Mouse (Mus musculus) retina, adult 2 months (tissue): Measurements from ENCODE around the gene 1700017B05Rik.
"Not testable (repeated sequence)": the region's sequence is repeated elsewhere in the genome, so short reads cannot be mapped to it uniquely, and the experiment has no call there.

Experiments
- DNase-seq: peaks from one replicate; pipeline ENCODE4 v3.0.0-alpha.2; 2012; ENCODE audit warnings: low read depth, low spot score

Gene 1700017B05Rik

DNA sequence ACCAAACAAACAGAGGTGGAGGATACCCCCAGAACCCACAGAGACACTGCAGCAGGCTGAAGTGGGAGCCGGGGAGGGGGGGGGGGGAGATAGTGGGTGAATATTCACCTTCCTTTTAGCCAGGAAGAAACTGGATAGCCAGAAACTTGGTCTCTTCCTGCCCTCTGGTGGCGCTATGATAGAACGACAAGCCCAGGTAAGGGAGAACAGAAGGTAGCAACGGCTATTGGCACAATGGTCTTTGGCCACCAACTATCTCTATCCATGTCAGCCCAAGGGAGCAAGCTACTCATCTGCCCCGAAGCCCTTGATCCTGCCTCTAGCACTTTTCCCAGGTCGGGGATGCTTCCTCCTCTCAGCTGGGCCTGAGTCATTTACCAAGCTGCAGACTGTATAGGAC is 42.1 kb downstream of the 1700017B05Rik start:
- peak; percentile 41 for DNase-seq

DNA sequence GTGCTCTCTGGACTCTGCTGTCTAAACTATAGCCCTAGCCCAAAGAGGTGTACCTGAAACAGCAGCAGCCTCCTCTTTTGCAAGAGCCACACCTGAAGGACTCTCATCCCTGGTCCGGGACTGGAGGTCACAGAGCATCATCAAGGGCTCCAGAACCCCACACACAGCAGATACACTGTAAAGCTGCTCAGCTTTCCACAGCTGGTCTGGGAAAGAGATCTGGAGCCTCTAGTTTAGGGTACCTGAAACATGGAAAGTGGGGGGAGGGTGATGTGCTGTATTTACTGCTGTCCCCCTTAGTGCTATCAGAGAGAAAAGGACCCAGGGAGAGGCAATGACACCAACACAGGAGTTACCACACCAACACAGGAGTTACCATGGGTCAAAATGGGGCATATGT is 42.9 kb downstream of the 1700017B05Rik start:
- DNase-seq = no peak

DNA sequence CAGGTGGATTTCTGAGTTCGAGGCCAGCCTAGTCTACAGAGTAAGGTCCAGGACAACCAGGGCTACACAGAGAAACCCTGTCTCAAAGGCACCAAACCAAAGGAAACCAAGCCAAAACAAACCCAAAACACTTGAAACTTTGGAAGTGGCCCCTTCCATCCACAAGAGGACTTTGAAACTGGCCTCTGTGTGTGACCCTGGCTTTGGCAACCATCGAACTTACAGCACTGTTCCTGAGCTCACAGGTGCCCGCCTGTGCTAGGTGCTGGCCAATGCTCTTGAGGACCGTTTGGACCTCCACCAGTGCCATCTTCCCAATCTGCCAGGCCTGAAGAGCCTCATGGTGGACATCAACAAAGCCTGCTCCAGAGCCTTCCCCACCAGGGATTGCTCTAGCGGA is 43.6 kb downstream of the 1700017B05Rik start:
- no peak for DNase-seq

DNA sequence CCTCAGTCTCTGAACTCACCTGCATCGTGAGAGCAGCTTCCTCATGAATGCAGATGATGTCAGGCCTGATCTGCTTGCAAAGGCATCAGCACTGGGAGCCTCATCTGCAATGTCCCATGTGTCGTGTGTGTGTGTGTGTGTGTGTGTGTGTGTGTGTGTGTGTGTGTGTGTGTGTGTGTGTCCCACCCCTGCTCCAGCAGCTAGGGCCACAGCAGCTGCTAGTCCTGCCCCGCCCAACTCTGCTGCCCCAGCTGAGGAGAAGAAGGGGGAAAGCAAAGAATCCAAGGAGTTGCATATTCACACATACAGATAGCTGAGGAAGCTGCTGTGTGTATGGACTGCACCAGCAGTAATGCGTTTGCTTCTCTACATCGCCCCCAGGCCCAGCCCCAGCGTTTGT is 45.2 kb downstream of the 1700017B05Rik start:
- no peak for DNase-seq

DNA sequence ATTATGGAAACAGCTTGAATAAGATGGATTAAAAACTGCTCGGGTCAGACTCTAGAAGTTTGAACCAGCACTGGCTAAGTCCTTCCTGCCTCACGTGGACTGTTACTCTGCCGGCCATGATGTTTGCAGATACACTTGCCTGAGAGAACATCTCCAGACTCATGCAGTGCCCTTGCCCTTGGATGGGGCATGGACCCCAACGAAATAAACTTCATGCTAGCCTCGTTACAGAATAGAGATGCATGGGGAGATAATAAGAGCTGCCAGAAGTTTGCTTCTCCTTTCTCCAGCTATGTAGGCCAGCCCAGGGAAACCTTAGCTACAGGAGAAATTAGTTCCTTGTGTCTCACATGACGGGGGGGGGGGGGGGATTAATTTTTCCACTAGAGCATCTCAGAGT is 47.9 kb downstream of the 1700017B05Rik start:
- DNase-seq = no peak

DNA sequence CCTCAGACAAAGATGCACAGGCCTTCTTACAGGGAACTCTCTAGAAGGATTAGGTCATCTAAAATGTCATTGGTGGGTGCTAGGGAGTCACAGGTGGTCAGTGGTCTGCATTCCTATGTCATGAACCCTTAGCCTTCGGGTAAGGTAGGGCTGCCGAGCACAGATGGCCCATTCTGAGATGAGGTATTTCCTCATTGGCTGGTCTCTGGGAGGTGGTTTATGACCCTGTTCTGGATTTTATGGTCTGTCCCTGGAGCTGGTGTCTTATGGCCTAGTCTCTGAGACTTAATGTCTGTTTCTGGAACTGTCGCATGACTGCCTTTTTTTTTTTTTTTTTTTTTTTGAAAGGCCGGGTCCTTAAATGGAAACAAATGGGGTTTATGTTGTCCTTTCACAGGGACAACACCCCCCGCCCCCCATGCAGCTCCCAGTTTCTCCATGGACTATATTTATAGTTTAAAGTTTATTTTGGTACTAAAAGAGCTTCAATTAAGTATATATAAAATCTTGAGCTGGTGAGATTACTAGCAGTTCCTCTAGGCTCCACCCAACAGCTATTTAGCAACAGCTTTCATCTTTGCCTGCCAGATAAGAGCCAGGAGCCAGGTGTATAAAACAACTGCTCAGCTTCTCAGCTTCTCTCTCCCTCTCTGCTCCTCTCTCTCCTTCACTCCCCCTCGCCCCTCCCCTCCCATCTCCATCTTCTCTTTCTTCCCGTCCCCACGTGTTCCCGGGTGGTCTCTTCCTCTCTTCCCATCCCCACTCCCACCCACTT is 49.8 kb downstream of the 1700017B05Rik start:
- no peak for DNase-seq

DNA sequence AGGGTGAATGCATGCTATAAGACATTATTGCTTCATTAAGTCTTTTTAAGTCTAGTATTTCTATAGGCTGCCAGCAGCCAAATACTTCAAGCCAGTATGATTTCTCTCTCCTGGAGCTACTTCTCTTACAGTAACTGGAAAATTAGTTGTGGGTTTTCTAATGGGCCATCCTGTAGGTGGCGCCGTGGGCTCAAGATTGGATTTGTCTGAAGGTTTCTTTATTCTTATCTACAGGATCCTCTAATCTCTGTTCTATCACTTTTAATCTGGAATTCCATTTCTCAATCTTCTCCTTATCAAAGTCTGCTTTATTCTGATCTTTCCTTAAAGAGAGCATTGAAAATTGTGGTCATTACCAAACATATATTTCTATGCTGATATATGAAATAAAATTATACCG is 53.1 kb downstream of the 1700017B05Rik start:
- peak; percentile 11 for DNase-seq

DNA sequence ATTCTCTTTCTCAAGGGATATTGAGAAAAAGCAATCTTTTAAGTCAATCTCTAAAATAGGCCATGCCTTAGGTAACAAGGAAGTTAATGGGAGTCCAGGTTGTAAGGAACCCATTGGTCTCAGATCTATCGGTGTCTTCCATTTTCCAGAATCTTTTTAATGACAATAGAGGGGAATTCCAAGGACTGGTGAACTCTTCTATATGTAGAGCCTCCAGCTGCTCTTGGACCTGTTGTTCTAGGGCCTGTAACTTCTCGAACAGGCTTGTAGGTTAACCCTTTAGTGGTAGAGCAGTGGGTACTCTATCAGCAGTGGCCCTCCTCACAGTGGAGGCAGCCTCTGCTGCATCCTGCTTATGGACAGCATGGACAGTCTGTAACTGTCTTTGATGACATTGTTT is 55.5 kb downstream of the 1700017B05Rik start:
- no peak for DNase-seq

DNA sequence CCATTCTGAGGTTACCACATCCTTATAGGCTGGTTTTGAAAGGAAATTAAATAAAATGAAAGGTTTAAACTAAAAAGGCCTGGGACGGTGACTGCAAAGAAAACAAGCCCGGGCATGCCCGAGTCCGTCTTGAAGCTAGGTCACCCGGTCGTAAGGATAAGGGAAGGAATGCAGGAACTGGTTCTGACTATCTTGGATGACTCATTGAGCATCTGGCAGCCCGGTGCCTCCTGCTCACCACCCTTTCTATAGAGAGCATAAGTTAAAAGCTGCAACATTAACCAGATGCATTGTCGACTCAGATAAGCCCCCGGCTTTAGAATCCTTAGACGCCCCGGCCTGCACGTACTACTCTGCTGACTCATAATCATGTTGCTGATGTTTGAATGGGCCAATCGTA is 58.8 kb downstream of the 1700017B05Rik start:
- not testable (repeated sequence) for DNase-seq
